Comparison of ENCODE assay signal across 27 mouse cellular contexts in the genomic region with DNA sequence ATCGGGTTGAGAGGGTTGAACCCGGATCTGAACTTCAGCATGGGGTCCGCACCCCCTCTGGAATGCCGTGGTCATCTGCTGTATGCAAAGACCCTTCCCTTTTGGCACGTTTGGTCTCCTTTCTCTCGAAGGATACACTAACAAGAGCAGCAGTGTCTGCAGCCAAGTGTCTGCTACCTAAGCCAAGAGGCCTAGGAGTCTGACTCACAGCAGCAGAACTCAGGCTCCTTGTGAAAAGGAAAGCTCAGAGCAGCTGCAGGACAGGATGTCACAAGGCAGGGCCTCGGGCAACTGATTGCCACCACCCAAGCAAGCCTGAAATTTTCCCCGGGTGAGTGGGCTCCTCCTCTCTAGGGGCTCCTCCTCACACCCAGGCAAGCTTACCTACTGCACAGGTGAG. TPM values are rescaled to one million over a fixed set of nuclear protein-coding genes. Genes with fewer than 3 reads are reported as not detected.
DNase-seq lines count a peak whose midpoint lies in the region; ATAC-seq and TF ChIP-seq lines count a peak whose summit lies in the region.
"Had no signal": no experiment of that assay in that cellular context is flagged by ENCODE, and none has a peak within 500 bp of the region (broad histone marks: within the 10 kb centered on the region; RNA-seq: fewer than 3 reads in every experiment).

No protein-coding gene starts in this region.

- H3K4me3 ChIP-seq in forebrain, embryonic 10.5 days, result no peak overlapping the region
- H3K4me3 ChIP-seq in forebrain, embryonic 15.5 days, result no peak overlapping the region
- H3K4me3 ChIP-seq in heart, embryonic 11.5 days (ENCODE audit: low read depth, low read length), result no peak overlapping the region
- peak overlapping the region; percentile 35; the same call in 1 of the 2 replicates for H3K4me3 ChIP-seq in G1E (ENCODE audit: low read depth, low read length)
- no peak overlapping the region for H3K4me3 ChIP-seq in limb, embryonic 10.5 days
- H3K4me3 ChIP-seq: embryonic facial prominence, embryonic 13.5 days; embryonic facial prominence, embryonic 15.5 days; erythroblast, embryonic 14.5 days; forebrain, embryonic 13.5 days had no signal

- intact Hi-C loops in heart, postnatal 25 days (cut with DNase I), result no loop called here

- no peaks in the 10 kb centered on the region for H3K27me3 ChIP-seq in forebrain, embryonic 10.5 days (ENCODE audit: poor library complexity, severe bottlenecking)
- no peaks in the 10 kb centered on the region for H3K27me3 ChIP-seq in forebrain, embryonic 15.5 days
- H3K27me3 ChIP-seq in heart, embryonic 11.5 days (ENCODE audit: control insufficient read depth, insufficient read depth, low read length), result peaks cover 33% of the 10 kb centered on the region
- no peaks in the 10 kb centered on the region for H3K27me3 ChIP-seq in G1E (ENCODE audit: insufficient read depth, low read length)
- H3K27me3 ChIP-seq in limb, embryonic 10.5 days (ENCODE audit: low read depth, poor library complexity, severe bottlenecking), result 0 out of 2 replicates have a peak, but pooled peaks cover 4% of the 10 kb centered on the region
- H3K27me3 ChIP-seq: embryonic facial prominence, embryonic 13.5 days; embryonic facial prominence, embryonic 15.5 days; forebrain, embryonic 13.5 days; Patski had no signal

- H3K36me3 ChIP-seq in forebrain, embryonic 10.5 days (replicated peaks), result peaks cover 5% of the 10 kb centered on the region; the same call in 1 of the 2 replicates
- H3K36me3 ChIP-seq in forebrain, embryonic 15.5 days, result peaks cover 66% of the 10 kb centered on the region
- H3K36me3 ChIP-seq in heart, embryonic 11.5 days (ENCODE audit: control insufficient read depth, insufficient read depth, low read length), result 0 out of 2 replicates have a peak, but pooled peaks cover 4% of the 10 kb centered on the region
- no peaks in the 10 kb centered on the region for H3K36me3 ChIP-seq in G1E (replicated peaks)
- H3K36me3 ChIP-seq in limb, embryonic 10.5 days, result peaks cover 8% of the 10 kb centered on the region; the same call in 1 of the 2 replicates

- H3K9ac ChIP-seq in forebrain, embryonic 15.5 days (replicated peaks), result no peak overlapping the region
- H3K9ac ChIP-seq in heart, embryonic 11.5 days (ENCODE audit: low read depth, low read length), result peak overlapping the region; percentile 39; the same call in 1 of the 2 replicates
- H3K9ac ChIP-seq: embryonic facial prominence, embryonic 13.5 days; embryonic facial prominence, embryonic 15.5 days; forebrain, embryonic 13.5 days had no signal

- DNase-seq in forebrain, embryonic 10.5 days (ENCODE audit: extremely low spot score, low spot score), result no peak
- DNase-seq in heart, postnatal 25 days (ENCODE audit: low spot score), result no peak
- DNase-seq in G1E (ENCODE audit: low spot score), result no peak
- no peak for DNase-seq in limb, embryonic 10.5 days (ENCODE audit: low spot score)
- DNase-seq in layer of hippocampus, adult 11-12 months (ENCODE audit: low spot score), result no peak
- DNase-seq: adrenal gland, adult 2 months; adrenal gland, postnatal 10 days; adrenal gland, postnatal 25 days; B cell, adult 2 months; cerebellum, adult 11 months; cerebellum, adult 18-20 months; cerebellum, adult 8-10 months; cerebellum, adult 9-11 months; cerebellum, postnatal 14 days; cerebellum, postnatal 36 days; embryo, embryonic 11 days had no signal

- H3K4me1 ChIP-seq in forebrain, embryonic 10.5 days, result peaks cover 37% of the 10 kb centered on the region
- H3K4me1 ChIP-seq in forebrain, embryonic 15.5 days, result peaks cover 7% of the 10 kb centered on the region; the same call in 1 of the 2 replicates
- no peaks in the 10 kb centered on the region for H3K4me1 ChIP-seq in heart, embryonic 11.5 days (ENCODE audit: control insufficient read depth, insufficient read depth, low read length)
- no peaks in the 10 kb centered on the region for H3K4me1 ChIP-seq in G1E (ENCODE audit: insufficient read depth, low read depth, low read length)
- peaks cover 49% of the 10 kb centered on the region for H3K4me1 ChIP-seq in limb, embryonic 10.5 days
- H3K4me1 ChIP-seq: embryonic facial prominence, embryonic 15.5 days had no signal

- no peak overlapping the region for H3K4me2 ChIP-seq in forebrain, embryonic 15.5 days (replicated peaks)
- H3K4me2 ChIP-seq in heart, embryonic 11.5 days, result no peak overlapping the region
- H3K4me2 ChIP-seq: embryonic facial prominence, embryonic 13.5 days; embryonic facial prominence, embryonic 15.5 days; forebrain, embryonic 13.5 days had no signal

- no peaks in the 10 kb centered on the region for H3K9me3 ChIP-seq in forebrain, embryonic 10.5 days
- H3K9me3 ChIP-seq in forebrain, embryonic 15.5 days, result no peaks in the 10 kb centered on the region
- no peaks in the 10 kb centered on the region for H3K9me3 ChIP-seq in heart, embryonic 11.5 days (replicated peaks; ENCODE audit: control insufficient read depth, low read length)
- peaks cover 86% of the 10 kb centered on the region for H3K9me3 ChIP-seq in G1E (replicated peaks)
- H3K9me3 ChIP-seq in limb, embryonic 10.5 days (replicated peaks), result no peaks in the 10 kb centered on the region
- H3K9me3 ChIP-seq: embryonic facial prominence, embryonic 13.5 days; embryonic facial prominence, embryonic 15.5 days; forebrain, embryonic 13.5 days had no signal

- 83% methylated on average over 8 of the region's 8 CpGs for WGBS in forebrain, embryonic 10.5 days
- 78% methylated on average over 8 of the region's 8 CpGs for WGBS in forebrain, embryonic 15.5 days
- 54% methylated on average over 8 of the region's 8 CpGs for WGBS in heart, embryonic 11.5 days (ENCODE audit: insufficient replicate concordance)
- 79% methylated on average over 8 of the region's 8 CpGs for WGBS in limb, embryonic 10.5 days

- TF ChIP-seq CTCF in G1E (IDR thresholded peaks at IDR 0.05; ENCODE audit: low read depth, low read length), result no peak

- ATAC-seq in forebrain, embryonic 15.5 days (replicated peaks), result no peak
- no peak for ATAC-seq in heart, embryonic 11.5 days (replicated peaks; ENCODE audit: insufficient number of reproducible peaks, low FRiP score, low TSS enrichment)
- ATAC-seq in G1E (ENCODE audit: extremely low read depth, insufficient number of reproducible peaks, low FRiP score, poor library complexity, severe bottlenecking), result no peak
- ATAC-seq in activated CD4-positive, CD25-positive, alpha-beta regulatory T cell, adult 4 months, result no peak
- ATAC-seq: CD4-positive, CD25-positive, alpha-beta regulatory T cell, adult 4 months; forebrain, embryonic 13.5 days; forebrain, embryonic 16.5 days; Patski had no signal

- peak overlapping the region; percentile 31; the same call in 1 of the 2 replicates for H3K27ac ChIP-seq in forebrain, embryonic 10.5 days
- no peak overlapping the region for H3K27ac ChIP-seq in forebrain, embryonic 15.5 days (replicated peaks)
- H3K27ac ChIP-seq in heart, embryonic 11.5 days (ENCODE audit: low read depth, low read length), result no peak overlapping the region
- H3K27ac ChIP-seq in limb, embryonic 10.5 days, result peak overlapping the region; percentile 58; the same call in 1 of the 2 replicates
- H3K27ac ChIP-seq: embryonic facial prominence, embryonic 15.5 days; forebrain, embryonic 13.5 days had no signal

RNA-seq across cellular contexts. Expression of gene Nfatc2, which starts 46.7 kb away (rescaled TPM):
- 0.36 and 0.53 TPM in 2 replicates for polyA plus RNA-seq in forebrain, embryonic 10.5 days (2016; fragmentation: Nextera tagmentation; extraction: Ambion mirVana)
- 1.9 TPM in 2 replicates for polyA plus RNA-seq in forebrain, embryonic 15.5 days (2015; fragmentation: Nextera tagmentation; extraction: Ambion mirVana)
- 4.2 and 4.6 TPM in 2 replicates for polyA plus RNA-seq in heart, embryonic 11.5 days (2014; fragmentation: Nextera tagmentation; extraction: Ambion mirVana)
- 10 to 100 TPM; 16.7 to 20.8 TPM for total RNA-seq in heart, postnatal 25 days (2021)
- not detected in 2 replicates for total RNA-seq in G1E (2014; fragmentation: Nextera tagmentation)
- total RNA-seq in G1E (2017), result 0.17 and 0.27 TPM in 2 replicates
- not detected in 2 replicates for polyA plus RNA-seq in G1E (2012)
- polyA plus RNA-seq in limb, embryonic 10.5 days (2016; fragmentation: Nextera tagmentation; extraction: Ambion mirVana), result 1.0 and 3.2 TPM in 2 replicates
- 10 to 100 TPM; 22.1 to 22.9 TPM for polyA plus RNA-seq in activated CD4-positive, CD25-positive, alpha-beta regulatory T cell, adult 4 months (2017; shearing (Covaris generic))
- total RNA-seq: MEL had no signal
- polyA plus RNA-seq: erythroblast, embryonic 14.5 days had no signal

Comparison
In these comparisons a context has a peak if more than half of its experiments do, and no peak if none do; other contexts are left out.
1. H3K27ac ChIP-seq: peak in forebrain, embryonic 10.5 days (single experiment) and limb, embryonic 10.5 days (single experiment); none in forebrain, embryonic 15.5 days (single experiment) and heart, embryonic 11.5 days (single experiment).